Mouse (Mus musculus): ENCODE results near the gene Eif3a.

Gene Eif3a

GRCm38 (mm10) chr19:60758896-60759835 is 31.3 kb downstream of the Eif3a start:
- DNase-seq, result no peak

GRCm38 (mm10) chr19:60757099-60757785 is 33.2 kb downstream of the Eif3a start:
- DNase-seq, result no peak

DNA sequence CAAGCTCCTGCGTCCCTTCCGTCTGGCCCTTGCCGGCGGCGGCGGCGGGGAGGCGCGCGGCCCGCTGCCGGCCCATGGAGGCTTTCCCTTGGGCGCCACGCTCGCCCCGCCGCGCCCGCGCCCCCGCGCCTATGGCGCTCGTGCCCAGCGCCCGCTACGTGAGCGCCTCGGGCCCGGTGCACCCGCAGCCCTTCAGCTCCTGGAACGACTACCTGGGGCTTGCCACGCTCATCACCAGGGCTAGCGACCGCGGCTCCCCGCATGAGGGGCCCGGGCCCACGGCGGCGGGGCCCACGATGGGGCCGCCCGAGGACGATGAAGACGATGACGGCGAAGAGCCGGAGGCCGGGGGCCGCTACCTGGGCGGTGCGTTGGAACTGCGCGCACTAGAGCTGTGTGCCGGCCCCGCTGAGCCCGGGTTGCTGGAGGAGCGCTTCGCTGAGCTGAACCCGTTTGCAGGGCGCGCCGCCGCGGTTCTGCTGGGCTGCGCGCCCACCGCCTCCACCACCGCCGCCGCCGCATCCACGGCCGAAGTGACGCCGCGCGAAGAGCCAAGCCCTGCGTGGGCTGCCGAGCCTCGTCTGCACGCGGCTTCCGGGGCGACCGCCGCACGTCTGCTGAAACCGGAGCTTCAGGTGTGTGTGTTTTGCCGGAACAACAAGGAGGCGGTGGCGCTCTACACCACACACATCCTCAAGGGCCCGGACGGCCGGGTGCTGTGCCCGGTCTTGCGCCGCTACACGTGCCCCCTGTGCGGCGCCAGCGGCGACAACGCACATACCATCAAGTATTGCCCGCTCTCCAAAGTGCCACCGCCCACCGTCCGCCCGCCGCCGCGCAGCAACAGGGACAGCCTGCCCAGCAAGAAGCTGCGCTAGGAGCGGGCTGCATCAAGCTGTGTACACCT is 34.0 kb downstream of the Eif3a start:
- peak; percentile 67 for DNase-seq

DNA sequence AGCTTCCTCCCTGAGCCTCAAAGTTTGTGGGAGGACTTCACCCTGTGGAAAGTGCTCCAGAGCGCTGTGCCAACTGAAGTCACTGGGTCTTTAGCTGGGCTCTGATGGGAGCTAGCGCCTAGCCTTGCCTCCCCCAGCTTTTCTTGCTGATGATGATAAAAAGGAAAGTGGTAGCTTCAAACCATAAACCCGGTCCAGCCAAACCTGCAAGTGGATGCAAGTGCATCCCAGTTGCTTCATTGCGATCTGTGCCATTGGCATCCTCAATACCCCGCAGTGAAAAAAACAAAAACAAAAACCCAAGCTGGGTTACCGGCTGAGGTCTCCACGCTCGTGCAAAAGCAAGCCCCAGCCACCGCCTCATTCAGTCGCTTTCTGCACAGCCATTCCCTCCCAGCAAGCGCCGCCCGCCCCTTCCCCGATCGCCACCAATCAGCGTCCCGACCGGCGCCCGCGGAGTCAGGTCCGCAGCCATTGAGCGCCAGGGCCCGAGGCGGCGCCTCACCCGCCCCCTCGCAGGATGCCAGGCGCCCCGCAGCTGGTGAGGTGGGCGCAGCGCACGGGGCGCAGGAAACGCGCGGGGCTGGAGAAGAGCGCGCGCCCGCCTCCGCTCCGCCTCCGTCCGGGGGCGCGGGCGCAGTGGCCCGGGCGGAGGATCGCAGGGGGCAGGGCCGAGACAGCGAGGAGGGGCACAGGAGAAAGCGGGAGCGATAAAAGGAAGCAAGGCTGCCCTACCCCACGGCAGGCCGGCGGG is 34.8 kb downstream of the Eif3a start, which contains the start of gene Nanos1:
TSS of gene Nanos1 (plus strand) at position 550 of the 754 bp plus-strand sequence.
- DNase-seq, result peak; percentile 95

DNA sequence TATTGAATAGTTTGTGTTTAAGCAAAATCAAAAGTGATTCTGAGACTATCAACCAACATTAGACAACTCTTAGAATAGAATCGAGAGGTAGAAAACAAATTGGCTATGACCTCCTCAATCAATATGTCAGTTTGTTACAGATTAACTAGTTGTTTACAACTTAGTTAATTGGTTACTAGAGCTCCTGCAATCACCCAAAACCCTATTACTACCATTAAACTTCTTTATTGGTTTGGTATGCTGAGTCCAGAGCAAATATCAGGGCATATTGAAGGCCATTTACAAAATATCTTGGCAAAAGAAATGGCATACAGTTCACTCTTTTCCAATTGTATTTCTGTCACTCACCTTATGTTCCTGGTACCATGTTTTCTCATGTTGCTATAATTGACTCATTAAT is 42.7 kb downstream of the Eif3a start:
- DNase-seq, result no peak

GRCm38 (mm10) chr19:60743767-60744547 is 46.5 kb downstream of the Eif3a start:
- no peak for DNase-seq

DNA sequence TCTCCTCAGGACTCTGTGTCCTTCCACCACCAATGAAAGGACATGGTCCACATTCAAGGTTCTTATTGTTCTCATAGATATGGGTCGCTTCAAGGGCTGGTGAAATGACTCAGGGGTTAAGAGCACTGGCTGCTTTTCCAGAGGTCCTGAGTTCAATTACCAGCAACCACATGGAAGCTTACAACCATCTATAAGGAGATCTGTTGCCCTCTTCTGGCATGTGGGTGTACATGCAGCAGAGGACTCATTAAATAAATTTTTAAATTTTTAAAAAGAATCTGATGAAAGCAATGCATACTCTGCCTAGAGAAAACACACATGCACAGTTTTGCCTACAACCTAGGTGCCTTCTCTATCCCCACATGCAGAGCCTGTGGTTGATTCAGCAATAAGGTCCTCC is 49.9 kb downstream of the Eif3a start:
- no peak for DNase-seq

DNA sequence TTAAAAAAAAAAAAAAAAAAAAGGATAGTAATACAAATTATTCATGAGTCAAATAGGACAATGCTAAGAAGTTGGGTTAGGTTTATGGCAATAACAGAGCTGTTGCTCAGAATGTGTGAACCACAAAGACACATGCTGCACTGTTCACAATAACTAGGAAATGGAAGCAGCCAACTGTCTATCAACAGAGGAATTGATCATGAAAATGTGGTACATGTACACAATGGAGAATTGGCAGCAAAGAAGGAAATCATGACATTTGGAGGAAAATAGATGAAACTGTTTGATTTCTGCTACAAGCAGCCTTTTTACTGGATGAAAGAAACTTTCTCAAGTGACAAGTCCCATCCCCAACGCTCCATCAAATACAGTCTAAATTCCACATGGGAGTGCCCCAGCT is 58.5 kb downstream of the Eif3a start:
- no peak for DNase-seq

- DNase-seq, result no peak
Measured at GRCm38 (mm10) chr19:60731299-60731698, 59.2 kb downstream of the Eif3a start.

- DNase-seq, result peak; percentile 64
Measured at GRCm38 (mm10) chr19:60730281-60730852, 60.1 kb downstream of the Eif3a start.

GRCm38 (mm10) chr19:60716381-60716780 is 74.1 kb downstream of the Eif3a start:
- DNase-seq, result no peak

DNA sequence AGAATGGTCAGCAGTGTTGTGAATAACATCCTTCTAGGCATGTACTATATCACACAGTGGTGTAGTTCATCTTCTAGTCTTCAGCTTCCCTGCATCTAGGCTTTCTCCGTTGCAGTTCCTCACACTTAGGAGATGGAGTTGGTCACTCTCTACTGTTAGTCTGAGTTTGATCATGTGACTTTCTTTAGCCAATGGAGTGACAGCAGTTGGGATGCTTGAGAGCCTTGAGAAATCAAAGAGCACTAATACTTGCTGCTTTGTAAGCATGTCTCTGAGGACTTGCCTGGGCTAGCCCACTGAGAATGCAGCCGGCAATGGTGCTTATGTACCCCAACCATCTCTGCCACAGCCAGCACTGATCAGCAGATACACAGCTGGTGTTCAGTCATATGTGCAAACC is 77.9 kb downstream of the Eif3a start:
- no peak for DNase-seq

Measured in retina, postnatal 1 day (tissue).